Mouse (Mus musculus) forebrain, embryonic 12.5 days (tissue): ENCODE data around the gene Srrt. TPM values are rescaled to one million over a fixed set of nuclear protein-coding genes. Genes with fewer than 3 reads are reported as not detected.
"Not testable (repeated sequence)": the region's sequence is repeated elsewhere in the genome, so short reads cannot be mapped to it uniquely, and the experiment has no call there.

Experiments used
- ATAC-seq: fragments of 200-750 bp; cut with Nextera tagmentation; 2 replicates; pipeline ENCODE4 v1.8.0; 2017; ENCODE audit warnings: moderate TSS enrichment; ENCODE audit not compliant: low FRiP score
- H3K27ac ChIP-seq: fragments of 300-500 bp; sonication (generic); 2 replicates; pipeline ENCODE4 v1.5.1; 2016; ENCODE audit warnings: mild to moderate bottlenecking
- H3K27me3 ChIP-seq: fragments of 300-500 bp; sonication (generic); 2 replicates; pipeline ENCODE4 v1.6.1; 2016; ENCODE audit warnings: mild to moderate bottlenecking
- H3K36me3 ChIP-seq: fragments of 300-500 bp; sonication (generic); replicated peaks from 2 replicates; pipeline ENCODE4 v1.6.1; 2016; ENCODE audit warnings: mild to moderate bottlenecking
- H3K4me1 ChIP-seq: fragments of 300-500 bp; sonication (generic); 2 replicates; pipeline ENCODE4 v1.6.1; 2016
- H3K4me2 ChIP-seq: fragments of 300-500 bp; sonication (generic); 2 replicates; pipeline ENCODE4 v1.6.1; 2016; ENCODE audit warnings: mild to moderate bottlenecking, moderate library complexity
- H3K4me3 ChIP-seq: fragments of 300-500 bp; sonication (generic); replicated peaks from 2 replicates; pipeline ENCODE4 v1.5.1; 2016; ENCODE audit warnings: mild to moderate bottlenecking
- H3K9ac ChIP-seq: fragments of 300-500 bp; sonication (generic); 2 replicates; pipeline ENCODE4 v1.6.1; 2016; ENCODE audit warnings: mild to moderate bottlenecking
- H3K9me3 ChIP-seq: fragments of 300-500 bp; sonication (generic); 2 replicates; pipeline ENCODE4 v1.6.1; 2016
- WGBS: fragments of 180-500 bp; shearing (Covaris S2); methylation state at CpG from one replicate; pipeline ENCODE4 v1.1.7; 2016; 5-methylcytosine and 5-hydroxymethylcytosine counted together
- polyA plus RNA-seq: library from polyadenylated mRNA; unstranded; fragments of >200 nt; fragmentation: Nextera tagmentation; extraction: Ambion mirVana; gene quantifications from 2 replicates; pipeline ENCODE4 v1.2.1, GENCODE M21; 2016

Srrt gene
- polyA plus RNA-seq, 1 experiment from 2014 or later = 184 TPM

DNA sequence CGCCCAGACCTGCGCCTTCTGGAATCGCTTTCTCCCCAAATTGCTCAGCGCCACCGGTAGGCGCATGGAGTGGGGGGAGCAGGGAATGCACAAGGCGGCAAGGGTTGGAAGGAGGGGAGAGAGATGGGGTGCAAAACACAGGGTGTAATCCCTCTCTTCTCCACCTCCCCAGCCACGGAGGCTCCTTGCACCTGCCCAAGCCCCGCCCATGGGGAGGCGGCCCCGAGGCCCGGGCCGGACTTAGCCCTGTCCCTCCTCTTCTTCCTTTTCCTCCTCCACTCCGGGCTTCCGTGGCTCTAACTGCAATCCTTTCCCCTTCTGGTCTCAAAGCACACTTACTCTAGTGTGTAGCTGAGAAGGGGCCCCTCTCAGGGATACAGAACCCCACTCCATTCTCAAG, 14.2 kb downstream of the Srrt start:
- Histone ChIP-seq H3K9ac (peak overlapping the region; percentile 64), H3K36me3 (peaks cover 35% of the 10 kb centered on the region), H3K4me1 (peaks cover 34% of the 10 kb centered on the region), H3K27ac (peak overlapping the region; percentile 93; the same call in 1 of the 2 replicates), H3K4me2 (peak overlapping the region; percentile 82), H3K27me3 (peaks cover 48% of the 10 kb centered on the region), H3K9me3 (no peaks in the 10 kb centered on the region), H3K4me3 (peak overlapping the region; percentile 47)
- ATAC-seq = no peak
- WGBS = under 1% methylated on average over 15 of the region's 15 CpGs

DNA sequence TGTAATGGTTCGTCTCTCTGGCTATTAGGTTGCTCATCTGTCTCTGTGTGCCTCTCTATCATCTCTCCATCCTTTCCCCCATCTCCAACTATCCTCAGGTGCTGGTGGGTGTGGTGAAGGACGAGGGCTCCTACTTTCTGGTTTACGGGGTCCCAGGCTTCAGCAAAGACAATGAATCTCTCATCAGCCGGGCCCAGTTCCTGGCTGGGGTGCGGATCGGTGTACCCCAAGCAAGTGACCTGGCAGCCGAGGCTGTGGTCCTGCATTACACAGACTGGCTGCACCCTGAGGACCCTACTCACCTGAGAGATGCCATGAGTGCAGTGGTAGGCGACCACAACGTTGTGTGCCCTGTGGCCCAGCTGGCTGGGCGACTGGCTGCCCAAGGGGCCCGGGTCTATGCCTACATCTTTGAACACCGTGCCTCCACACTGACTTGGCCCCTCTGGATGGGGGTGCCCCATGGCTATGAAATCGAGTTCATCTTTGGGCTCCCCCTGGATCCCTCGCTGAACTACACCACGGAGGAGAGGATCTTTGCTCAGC, 16.0 kb downstream of the Srrt start:
- Histone ChIP-seq H3K4me3 (no peak overlapping the region), H3K4me2 (0 out of 2 replicates have a peak overlapping the region, but pooled peaks have one; percentile 1), H3K36me3 (peaks cover 17% of the 10 kb centered on the region), H3K27ac (no peak overlapping the region), H3K27me3 (peaks cover 62% of the 10 kb centered on the region), H3K9ac (no peak overlapping the region), H3K9me3 (no peaks in the 10 kb centered on the region), H3K4me1 (peaks cover 51% of the 10 kb centered on the region)
- 82% methylated on average over 15 of the region's 15 CpGs for WGBS
- ATAC-seq = no peak

GRCm38 (mm10) chr5:137290677-137291076, 16.8 kb downstream of the Srrt start:
- no peak for ATAC-seq
- 21% methylated on average over 15 of the region's 15 CpGs for WGBS
- Histone ChIP-seq H3K27me3 (peaks cover 62% of the 10 kb centered on the region), H3K4me2 (0 out of 2 replicates have a peak overlapping the region, but pooled peaks have one; percentile 1), H3K27ac (no peak overlapping the region), H3K9me3 (no peaks in the 10 kb centered on the region), H3K4me1 (peaks cover 53% of the 10 kb centered on the region), H3K36me3 (peaks cover 9% of the 10 kb centered on the region), H3K4me3 (no peak overlapping the region; the same call in 1 of the 2 replicates), H3K9ac (no peak overlapping the region)

DNA sequence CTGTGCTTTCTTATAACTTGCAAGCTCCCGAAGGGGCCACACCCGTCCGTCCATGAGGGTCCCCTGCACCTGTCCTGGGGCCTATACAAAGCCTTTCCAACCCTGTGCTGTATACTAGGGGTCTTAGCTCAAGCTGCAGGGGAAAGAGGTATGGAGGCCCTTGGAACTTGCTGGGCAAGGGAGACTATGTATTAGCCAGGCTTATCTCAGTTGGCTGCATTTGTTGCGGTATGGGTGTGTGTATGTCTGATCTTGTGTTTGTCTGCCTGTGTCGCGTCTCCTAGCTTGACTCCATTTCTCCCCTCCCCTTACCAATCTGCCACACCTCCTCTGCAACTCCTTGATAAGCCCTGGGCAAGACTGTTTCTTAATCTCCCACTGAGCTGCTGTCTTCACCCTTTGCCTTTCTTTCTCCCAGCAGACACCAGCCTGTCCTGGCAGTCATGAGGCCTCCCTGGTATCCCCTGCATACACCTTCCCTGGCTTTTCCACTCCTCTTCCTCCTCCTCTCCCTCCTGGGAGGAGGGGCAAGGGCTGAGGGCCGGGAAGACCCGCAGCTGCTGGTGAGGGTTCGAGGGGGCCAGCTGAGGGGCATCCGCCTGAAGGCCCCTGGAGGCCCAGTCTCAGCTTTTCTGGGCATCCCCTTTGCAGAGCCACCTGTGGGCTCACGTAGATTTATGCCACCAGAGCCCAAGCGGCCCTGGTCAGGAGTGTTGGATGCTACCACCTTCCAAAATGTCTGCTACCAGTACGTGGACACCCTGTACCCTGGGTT, 17.7 kb downstream of the Srrt start:
- Histone ChIP-seq H3K9me3 (no peaks in the 10 kb centered on the region), H3K4me3 (no peak overlapping the region), H3K4me1 (peaks cover 45% of the 10 kb centered on the region), H3K27ac (0 out of 2 replicates have a peak overlapping the region, but pooled peaks have one; percentile 25), H3K27me3 (peaks cover 62% of the 10 kb centered on the region), H3K9ac (no peak overlapping the region), H3K36me3 (peaks cover under 1% of the 10 kb centered on the region; the same call in 1 of the 2 replicates), H3K4me2 (no peak overlapping the region)
- ATAC-seq = no peak
- 62% methylated on average over 13 of the region's 13 CpGs for WGBS

GRCm38 (mm10) chr5:137288999-137289470, 18.4 kb downstream of the Srrt start:
- no peaks in the 10 kb centered on the region for H3K9me3 ChIP-seq
- peak overlapping the region; percentile 51 for H3K4me3 ChIP-seq
- 0 out of 2 replicates have a peak overlapping the region, but pooled peaks have one; percentile 48 for H3K9ac ChIP-seq
- no peak for ATAC-seq
- no peaks in the 10 kb centered on the region for H3K36me3 ChIP-seq
- peak overlapping the region; percentile 88 for H3K4me2 ChIP-seq
- H3K27ac ChIP-seq = no peak overlapping the region
- H3K27me3 ChIP-seq = peaks cover 62% of the 10 kb centered on the region
- peaks cover 42% of the 10 kb centered on the region for H3K4me1 ChIP-seq
- 4% methylated on average over 25 of the region's 25 CpGs for WGBS

DNA sequence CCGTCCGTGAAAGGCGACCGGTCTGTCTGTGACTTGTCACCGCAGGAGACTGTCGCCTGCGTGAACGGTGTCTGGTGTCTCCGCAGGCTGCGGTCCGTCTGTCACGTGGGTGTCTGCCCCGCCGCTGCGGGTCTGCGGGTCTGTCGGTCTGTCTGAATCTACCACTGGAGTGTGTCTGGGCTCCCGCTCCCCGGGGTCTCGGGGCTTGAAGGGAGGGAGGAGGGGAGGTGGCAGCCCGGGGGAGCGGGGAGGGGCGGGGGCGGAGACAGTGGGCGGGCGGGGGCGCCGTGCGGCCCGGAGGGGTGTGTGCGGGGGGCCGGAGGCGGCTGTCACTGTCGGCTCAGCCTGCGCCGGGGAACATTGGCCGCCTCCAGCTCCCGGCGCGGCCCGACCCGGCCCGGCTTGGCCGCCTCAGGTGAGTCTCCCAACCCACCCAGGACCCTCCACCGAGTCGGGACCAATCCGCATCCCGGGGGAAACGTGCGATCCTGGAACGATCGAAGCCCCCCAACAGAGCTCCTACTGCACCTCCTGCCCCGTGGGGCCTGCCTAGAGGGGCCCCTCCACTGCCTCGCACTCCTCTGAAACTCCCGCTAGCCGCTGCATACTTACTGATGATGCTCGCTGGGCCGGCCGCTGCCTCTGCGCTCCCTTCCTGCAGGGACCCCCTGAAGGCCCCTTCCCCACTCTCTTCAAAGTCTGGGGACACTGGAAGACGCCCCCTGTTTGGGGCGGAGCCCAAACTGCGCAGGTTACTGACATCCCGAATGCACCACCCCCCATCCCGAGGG, 19.3 kb downstream of the Srrt start:
- Histone ChIP-seq H3K4me3 (peak overlapping the region; percentile 51), H3K27me3 (peaks cover 62% of the 10 kb centered on the region), H3K9me3 (no peaks in the 10 kb centered on the region), H3K4me2 (peak overlapping the region; percentile 88), H3K36me3 (no peaks in the 10 kb centered on the region), H3K27ac (no peak overlapping the region), H3K9ac (peak overlapping the region; percentile 48), H3K4me1 (peaks cover 33% of the 10 kb centered on the region)
- 0% methylated on average over 53 of the region's 65 CpGs for WGBS
- ATAC-seq = 0 out of 2 replicates have a peak, but pooled peaks have one; percentile 12

- H3K9ac ChIP-seq = peak within 1 kb of the TSS; percentile 48
- peak; percentile 54 for ATAC-seq
- H3K4me3 ChIP-seq = peak within 1 kb of the TSS; percentile 51
- no peaks in the 10 kb centered on the region for H3K9me3 ChIP-seq
- H3K27me3 ChIP-seq = peaks cover 58% of the 10 kb centered on the region
- H3K36me3 ChIP-seq = no peaks in the 10 kb centered on the region
- 1% methylated on average over 40 of the region's 40 CpGs for WGBS
- peak within 1 kb of the TSS; percentile 88 for H3K4me2 ChIP-seq
- H3K27ac ChIP-seq = peak within 1 kb of the TSS; percentile 1; the same call in 1 of the 2 replicates
- H3K4me1 ChIP-seq = peaks cover 28% of the 10 kb centered on the region
Observed at GRCm38 (mm10) chr5:137287032-137287952, 20.2 kb downstream of the Srrt start, which contains the start of gene Ache. Ache (plus strand) TSS chr5:137287519.

DNA sequence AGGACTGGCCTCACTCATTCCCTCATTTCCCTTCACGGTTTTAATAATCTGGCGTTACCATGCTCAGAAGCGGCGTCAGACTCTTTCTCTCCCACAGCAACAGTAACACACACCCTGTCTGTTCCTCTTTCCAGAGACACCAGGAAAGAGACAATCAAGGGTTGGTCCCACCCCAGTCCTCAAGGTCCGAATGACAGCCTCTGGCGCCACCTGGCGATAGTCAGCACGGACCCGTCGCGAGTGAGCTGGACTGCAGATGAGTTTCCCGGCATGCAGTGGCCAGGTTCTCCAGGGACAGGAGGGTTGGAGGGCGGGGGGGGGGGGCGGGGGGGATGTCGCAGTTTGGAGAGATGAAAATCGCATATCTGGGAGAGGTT, 20.8 kb downstream of the Srrt start:
- H3K4me2 ChIP-seq = peak overlapping the region; percentile 88
- peak; percentile 78 for ATAC-seq
- H3K27me3 ChIP-seq = peaks cover 51% of the 10 kb centered on the region
- H3K9me3 ChIP-seq = no peaks in the 10 kb centered on the region
- no peaks in the 10 kb centered on the region for H3K36me3 ChIP-seq
- WGBS = 3% methylated on average over 16 of the region's 16 CpGs
- peaks cover 28% of the 10 kb centered on the region for H3K4me1 ChIP-seq
- H3K9ac ChIP-seq = peak overlapping the region; percentile 48; the same call in 1 of the 2 replicates
- no peak overlapping the region for H3K27ac ChIP-seq
- H3K4me3 ChIP-seq = peak overlapping the region; percentile 51

- Histone ChIP-seq H3K27ac (no peak overlapping the region), H3K9me3 (no peaks in the 10 kb centered on the region), H3K27me3 (peaks cover 45% of the 10 kb centered on the region), H3K36me3 (no peaks in the 10 kb centered on the region), H3K4me1 (peaks cover 28% of the 10 kb centered on the region), H3K4me2 (no peak overlapping the region), H3K9ac (no peak overlapping the region), H3K4me3 (no peak overlapping the region)
- ATAC-seq = no peak
- 58% methylated on average over 7 of the region's 7 CpGs for WGBS
Observed at GRCm38 (mm10) chr5:137285986-137286385, 21.5 kb downstream of the Srrt start.

GRCm38 (mm10) chr5:137285045-137285444, 22.4 kb downstream of the Srrt start:
- ATAC-seq = no peak
- 62% methylated on average over 5 of the region's 5 CpGs for WGBS

GRCm38 (mm10) chr5:137284411-137284810, 23.1 kb downstream of the Srrt start:
- H3K4me1 ChIP-seq = peaks cover 28% of the 10 kb centered on the region
- H3K4me2 ChIP-seq, H3K4me3 ChIP-seq, H3K27ac ChIP-seq, H3K9me3 ChIP-seq, H3K9ac ChIP-seq, H3K36me3 ChIP-seq, ATAC-seq: not testable (repeated sequence)
- H3K27me3 ChIP-seq = peaks cover 29% of the 10 kb centered on the region
- 85% methylated on average over 5 of the region's 6 CpGs for WGBS

More at GRCm38 (mm10) chr5:137285045-137285444, 22.4 kb downstream of the Srrt start:
- Histone ChIP-seq H3K9me3 (no peaks in the 10 kb centered on the region), H3K27ac (no peak overlapping the region), H3K9ac (no peak overlapping the region), H3K4me2 (no peak overlapping the region), H3K27me3 (peaks cover 35% of the 10 kb centered on the region), H3K4me1 (peaks cover 28% of the 10 kb centered on the region), H3K36me3 (no peaks in the 10 kb centered on the region), H3K4me3 (no peak overlapping the region)
